Mouse (Mus musculus) embryonic facial prominence, embryonic 13.5 days (tissue): ENCODE measurements around the gene H3f3a. TPM values are rescaled to one million over a fixed set of nuclear protein-coding genes. Genes with fewer than 3 reads are reported as not detected.

Experiments
- ATAC-seq: fragments of 200-750 bp; cut with Nextera tagmentation; 2 replicates; pipeline ENCODE4 v1.8.0; 2017; ENCODE audit warnings: low read depth; ENCODE audit not compliant: insufficient number of reproducible peaks, insufficient read depth, low FRiP score, low TSS enrichment
- H3K27ac ChIP-seq: fragments of 300-500 bp; sonication (generic); 2 replicates; pipeline ENCODE4 v1.5.1; 2015; ENCODE audit warnings: moderate library complexity, mild to moderate bottlenecking, inconsistent platforms
- H3K27me3 ChIP-seq: fragments of 300-500 bp; sonication (generic); 2 replicates; pipeline ENCODE4 v1.6.1; 2015; ENCODE audit warnings: mild to moderate bottlenecking, inconsistent platforms
- H3K36me3 ChIP-seq: fragments of 300-500 bp; sonication (generic); 2 replicates; pipeline ENCODE4 v1.6.1; 2015; ENCODE audit warnings: mild to moderate bottlenecking, inconsistent platforms
- H3K4me1 ChIP-seq: fragments of 300-500 bp; sonication (generic); 2 replicates; pipeline ENCODE4 v1.6.1; 2015; ENCODE audit warnings: inconsistent platforms
- H3K4me2 ChIP-seq: fragments of 300-500 bp; sonication (generic); 2 replicates; pipeline ENCODE4 v1.6.1; 2015; ENCODE audit warnings: moderate library complexity, mild to moderate bottlenecking, inconsistent platforms
- H3K4me3 ChIP-seq: fragments of 300-500 bp; sonication (generic); 2 replicates; pipeline ENCODE4 v1.5.1; 2015; ENCODE audit warnings: mild to moderate bottlenecking, inconsistent platforms
- H3K9ac ChIP-seq: fragments of 300-500 bp; sonication (generic); 2 replicates; pipeline ENCODE4 v1.6.1; 2015; ENCODE audit warnings: mild to moderate bottlenecking, inconsistent platforms
- H3K9me3 ChIP-seq: fragments of 300-500 bp; sonication (generic); 2 replicates; pipeline ENCODE4 v1.6.1; 2016; ENCODE audit warnings: inconsistent platforms
- WGBS: fragments of 180-500 bp; shearing (Covaris S2); methylation state at CpG from one replicate; pipeline ENCODE4 v1.1.7; 2015; ENCODE audit warnings: mixed read lengths; 5-methylcytosine and 5-hydroxymethylcytosine counted together
- polyA plus RNA-seq: library from polyadenylated mRNA; unstranded; fragments of >200 nt; fragmentation: Nextera tagmentation; extraction: Ambion mirVana; gene quantifications from 2 replicates; pipeline ENCODE4 v1.2.1, GENCODE M21; 2015

Gene H3f3a
- polyA plus RNA-seq, 1 experiment from 2014 or later: 3,318 TPM

- H3K36me3 ChIP-seq: peaks cover 4% of the 10 kb centered on the region
- H3K27ac ChIP-seq: peak overlapping the region; percentile 71
- H3K4me3 ChIP-seq: no peak overlapping the region
- WGBS: 31% methylated on average over 12 of the region's 12 CpGs
- H3K9ac ChIP-seq: peak overlapping the region; percentile 44
- H3K4me1 ChIP-seq: peaks cover 25% of the 10 kb centered on the region
- H3K9me3 ChIP-seq: no peaks in the 10 kb centered on the region
- peak overlapping the region; percentile 70 for H3K4me2 ChIP-seq
- no peaks in the 10 kb centered on the region for H3K27me3 ChIP-seq
- ATAC-seq: no peak
Observed at GRCm38 (mm10) chr1:180815371-180816024, 1.8 kb upstream of the H3f3a start.

- H3K36me3 ChIP-seq: peaks cover 21% of the 10 kb centered on the region
- peak overlapping the region; percentile 95 for H3K4me3 ChIP-seq
- no peaks in the 10 kb centered on the region for H3K27me3 ChIP-seq
- ATAC-seq: peak; percentile 95
- peaks cover 39% of the 10 kb centered on the region for H3K4me1 ChIP-seq
- peak overlapping the region; percentile 70 for H3K4me2 ChIP-seq
- H3K27ac ChIP-seq: peak overlapping the region; percentile 100
- no peaks in the 10 kb centered on the region for H3K9me3 ChIP-seq
- H3K9ac ChIP-seq: peak overlapping the region; percentile 100
- under 1% methylated on average over 40 of the region's 65 CpGs for WGBS
Observed at GRCm38 (mm10) chr1:180813409-180813884, 296 bp downstream of the H3f3a start.

GRCm38 (mm10) chr1:180812463-180813408, 1.0 kb downstream of the H3f3a start:
- Histone ChIP-seq H3K27ac (peak overlapping the region; percentile 100), H3K4me2 (peak overlapping the region; percentile 61), H3K4me3 (peak overlapping the region; percentile 95), H3K36me3 (peaks cover 26% of the 10 kb centered on the region), H3K4me1 (peaks cover 44% of the 10 kb centered on the region), H3K27me3 (no peaks in the 10 kb centered on the region), H3K9me3 (no peaks in the 10 kb centered on the region), H3K9ac (peak overlapping the region; percentile 100)
- under 1% methylated on average over 71 of the region's 71 CpGs for WGBS
- peak; percentile 13; the same call in 1 of the 2 replicates for ATAC-seq

- no peaks in the 10 kb centered on the region for H3K9me3 ChIP-seq
- peak overlapping the region; percentile 100 for H3K27ac ChIP-seq
- 2% methylated on average over 27 of the region's 27 CpGs for WGBS
- peaks cover 36% of the 10 kb centered on the region for H3K36me3 ChIP-seq
- peak overlapping the region; percentile 100 for H3K9ac ChIP-seq
- H3K4me2 ChIP-seq: peak overlapping the region; percentile 61
- H3K4me1 ChIP-seq: peaks cover 47% of the 10 kb centered on the region
- peak overlapping the region; percentile 95 for H3K4me3 ChIP-seq
- no peak for ATAC-seq
- H3K27me3 ChIP-seq: no peaks in the 10 kb centered on the region
Observed at GRCm38 (mm10) chr1:180811596-180812462, 1.9 kb downstream of the H3f3a start.

- ATAC-seq: no peak
- Histone ChIP-seq H3K27me3 (no peaks in the 10 kb centered on the region), H3K27ac (no peak overlapping the region), H3K36me3 (peaks cover 44% of the 10 kb centered on the region), H3K9me3 (no peaks in the 10 kb centered on the region), H3K9ac (peak overlapping the region; percentile 53; the same call in 1 of the 2 replicates), H3K4me1 (peaks cover 45% of the 10 kb centered on the region), H3K4me3 (peak overlapping the region; percentile 95), H3K4me2 (peak overlapping the region; percentile 61)
- 59% methylated on average over 7 of the region's 7 CpGs for WGBS
Observed at GRCm38 (mm10) chr1:180810976-180811375, 2.8 kb downstream of the H3f3a start.

GRCm38 (mm10) chr1:180808831-180809230, 4.9 kb downstream of the H3f3a start:
- WGBS: 78% methylated on average over 5 of the region's 5 CpGs

GRCm38 (mm10) chr1:180803881-180804280, 9.9 kb downstream of the H3f3a start:
- Histone ChIP-seq H3K36me3 (peaks cover 83% of the 10 kb centered on the region), H3K9me3 (no peaks in the 10 kb centered on the region), H3K4me2 (no peak overlapping the region), H3K27me3 (no peaks in the 10 kb centered on the region), H3K9ac (no peak overlapping the region), H3K4me1 (peaks cover 11% of the 10 kb centered on the region), H3K4me3 (no peak overlapping the region), H3K27ac (no peak overlapping the region)
- ATAC-seq: no peak
- WGBS: 91% methylated on average over 6 of the region's 6 CpGs

More at GRCm38 (mm10) chr1:180808831-180809230, 4.9 kb downstream of the H3f3a start:
- Histone ChIP-seq H3K36me3 (peaks cover 66% of the 10 kb centered on the region), H3K4me2 (peak overlapping the region; percentile 37; the same call in 1 of the 2 replicates), H3K9me3 (no peaks in the 10 kb centered on the region), H3K27me3 (no peaks in the 10 kb centered on the region), H3K27ac (no peak overlapping the region), H3K9ac (0 out of 2 replicates have a peak overlapping the region, but pooled peaks have one; percentile 40), H3K4me3 (no peak overlapping the region), H3K4me1 (peaks cover 28% of the 10 kb centered on the region)
- no peak for ATAC-seq

- ATAC-seq: 0 out of 2 replicates have a peak, but pooled peaks have one; percentile 10
- WGBS: 80% methylated on average over 3 of the region's 3 CpGs
- H3K36me3 ChIP-seq: peaks cover 63% of the 10 kb centered on the region
Observed at GRCm38 (mm10) chr1:180801466-180801994, 12.2 kb downstream of the H3f3a start.

GRCm38 (mm10) chr1:180800814-180801213, 12.9 kb downstream of the H3f3a start:
- Histone ChIP-seq H3K27ac (no peak overlapping the region), H3K4me3 (no peak overlapping the region), H3K9ac (no peak overlapping the region), H3K9me3 (no peaks in the 10 kb centered on the region), H3K4me2 (no peak overlapping the region), H3K4me1 (no peaks in the 10 kb centered on the region), H3K27me3 (no peaks in the 10 kb centered on the region), H3K36me3 (peaks cover 55% of the 10 kb centered on the region)
- 64% methylated on average over 2 of the region's 2 CpGs for WGBS
- ATAC-seq: no peak

More at GRCm38 (mm10) chr1:180801466-180801994, 12.2 kb downstream of the H3f3a start:
- Histone ChIP-seq H3K27me3 (no peaks in the 10 kb centered on the region), H3K9ac (no peak overlapping the region), H3K4me1 (0 out of 2 replicates have a peak, but pooled peaks cover 1% of the 10 kb centered on the region), H3K9me3 (no peaks in the 10 kb centered on the region), H3K4me2 (no peak overlapping the region), H3K27ac (no peak overlapping the region), H3K4me3 (no peak overlapping the region)

- 88% methylated on average over 5 of the region's 5 CpGs for WGBS
- peaks cover 48% of the 10 kb centered on the region for H3K36me3 ChIP-seq
- no peak overlapping the region for H3K4me2 ChIP-seq
- no peaks in the 10 kb centered on the region for H3K4me1 ChIP-seq
- H3K9me3 ChIP-seq: no peaks in the 10 kb centered on the region
- no peak overlapping the region for H3K4me3 ChIP-seq
- ATAC-seq: no peak
- no peak overlapping the region for H3K9ac ChIP-seq
- H3K27ac ChIP-seq: no peak overlapping the region
- H3K27me3 ChIP-seq: no peaks in the 10 kb centered on the region
Observed at GRCm38 (mm10) chr1:180800022-180800421, 13.7 kb downstream of the H3f3a start.
